Mouse (Mus musculus) hindbrain, postnatal 0 days (tissue): ENCODE data around the gene Mfsd9. TPM values are rescaled to one million over a fixed set of nuclear protein-coding genes. Genes with fewer than 3 reads are reported as not detected.

ENCODE experiments used
- ATAC-seq: fragments of 200-750 bp; cut with Nextera tagmentation; 2 replicates; pipeline ENCODE4 v1.8.0; 2017; ENCODE audit warnings: mild to moderate bottlenecking, moderate TSS enrichment, moderate library complexity
- DNase-seq: peaks from one replicate; pipeline ENCODE4 v3.0.0-alpha.2; 2015; ENCODE audit warnings: low spot score
- H3K27ac ChIP-seq: fragments of 300-500 bp; sonication (generic); 2 replicates; pipeline ENCODE4 v1.5.1; 2014; ENCODE audit warnings: mild to moderate bottlenecking
- H3K27me3 ChIP-seq: fragments of 300-500 bp; sonication (generic); 2 replicates; pipeline ENCODE4 v1.6.1; 2014; ENCODE audit warnings: low read length, mixed read lengths; ENCODE audit not compliant: insufficient read depth
- H3K36me3 ChIP-seq: fragments of 300-500 bp; sonication (generic); 2 replicates; pipeline ENCODE4 v1.6.1; 2014; ENCODE audit warnings: low read length, mixed read lengths; ENCODE audit not compliant: insufficient read depth
- H3K4me1 ChIP-seq: fragments of 300-500 bp; sonication (generic); 2 replicates; pipeline ENCODE4 v1.6.1; 2014; ENCODE audit warnings: antibody characterized with exemption, low read length, mixed read lengths; ENCODE audit not compliant: insufficient read depth
- H3K4me2 ChIP-seq: fragments of 300-500 bp; sonication (generic); 2 replicates; pipeline ENCODE4 v1.6.1; 2014; ENCODE audit warnings: low read depth, mild to moderate bottlenecking, low read length, moderate library complexity, mixed read lengths
- H3K4me3 ChIP-seq: fragments of 300-500 bp; sonication (generic); 2 replicates; pipeline ENCODE4 v1.5.1; 2014; ENCODE audit warnings: low read length
- H3K9ac ChIP-seq: fragments of 300-500 bp; sonication (generic); replicated peaks from 2 replicates; pipeline ENCODE4 v1.6.1; 2014; ENCODE audit warnings: mild to moderate bottlenecking, low read length, moderate library complexity, mixed read lengths
- H3K9me3 ChIP-seq: fragments of 300-500 bp; sonication (generic); 2 replicates; pipeline ENCODE4 v1.6.1; 2016; ENCODE audit warnings: low read length, mixed read lengths
- CTCF ChIP-seq: IDR thresholded peaks from 2 replicates; pipeline ENCODE4 v1.5.1; 2016; ENCODE audit warnings: antibody characterized with exemption, control low read depth, low read depth
- WGBS: fragments of 180-500 bp; shearing (Covaris S2); extraction: QIAGEN DNeasy Blood & Tissue Kit; methylation state at CpG from one replicate; pipeline ENCODE4 v1.1.7; 2014; 5-methylcytosine and 5-hydroxymethylcytosine counted together
- polyA plus RNA-seq: library from polyadenylated mRNA; unstranded; fragments of >200 nt; fragmentation: Nextera tagmentation; extraction: Ambion mirVana; gene quantifications from 2 replicates; pipeline ENCODE4 v1.2.1, GENCODE M21; 2015
- total RNA-seq: library from RNA; depleted of rRNA; stranded (reverse); fragments of >200 nt; gene quantifications from 2 replicates; pipeline ENCODE4 v1.2.3, GENCODE M21; 2014; rRNA removed

The Mfsd9 gene
- 10.7 and 12.9 TPM in 2 replicates for total RNA-seq
- 4.9 and 5.5 TPM in 2 replicates for polyA plus RNA-seq

DNA sequence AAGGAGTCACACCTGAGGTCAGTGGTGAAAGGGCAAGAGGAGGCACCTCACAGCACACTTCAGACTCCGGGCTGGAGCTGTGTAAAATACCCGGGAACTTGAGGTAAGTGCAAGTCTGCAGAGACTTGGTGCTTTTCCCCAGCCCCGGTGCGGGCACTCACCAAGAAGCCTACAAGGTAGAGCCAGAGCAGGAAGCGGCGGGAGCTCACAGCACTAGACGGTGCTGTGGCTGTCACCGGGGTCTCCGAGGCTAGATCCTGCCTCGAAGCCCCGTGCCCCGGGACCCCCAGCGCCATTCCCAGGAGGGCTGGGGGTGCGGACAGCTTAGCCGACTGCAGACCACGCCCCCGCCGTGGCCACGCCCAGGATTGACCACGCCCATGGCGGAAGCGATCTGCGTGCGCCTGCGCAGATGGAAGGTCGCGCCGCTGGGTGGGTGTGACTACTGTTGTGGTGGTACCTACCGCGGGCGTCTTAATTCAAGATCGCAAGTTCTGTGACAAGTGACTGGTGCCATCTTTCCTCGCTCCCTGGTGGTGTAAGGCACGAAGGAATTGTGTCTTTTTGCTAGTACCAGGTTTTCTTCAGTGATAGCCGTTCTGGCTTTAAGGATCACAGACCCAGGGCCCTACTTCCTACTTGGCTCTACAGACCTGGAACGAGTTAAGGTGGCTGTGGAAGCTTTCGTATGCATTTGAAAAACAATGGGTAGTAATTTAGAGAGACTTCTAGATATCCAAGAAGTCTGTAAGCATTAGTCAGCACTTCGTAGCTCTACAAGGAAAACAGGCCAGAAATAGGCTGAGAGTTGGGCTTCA is at the start of gene Mfsd9:
Mfsd9 (minus strand) TSS at position 364 of the 818 bp plus-strand sequence.
- DNase-seq (peak; percentile 94), ATAC-seq (peak; percentile 97)
- peak within 1 kb of the TSS; percentile 58 for H3K4me3 ChIP-seq
- no peak for TF ChIP-seq CTCF
- H3K9ac ChIP-seq, result peak within 1 kb of the TSS; percentile 43
- H3K9me3 ChIP-seq, result no peaks in the 10 kb centered on the region
- H3K27me3 ChIP-seq, result no peaks in the 10 kb centered on the region
- H3K4me1 ChIP-seq, result peaks cover 4% of the 10 kb centered on the region; the same call in 1 of the 2 replicates
- peak within 1 kb of the TSS; percentile 36; the same call in 1 of the 2 replicates for H3K27ac ChIP-seq
- H3K36me3 ChIP-seq, result no peaks in the 10 kb centered on the region
- 5% methylated on average over 38 of the region's 38 CpGs for WGBS
- peak within 1 kb of the TSS; percentile 68 for H3K4me2 ChIP-seq

- no peak for TF ChIP-seq CTCF
- H3K27me3 ChIP-seq, result no peaks in the 10 kb centered on the region
- DNase-seq, result no peak
- no peak overlapping the region for H3K27ac ChIP-seq
- H3K36me3 ChIP-seq, result no peaks in the 10 kb centered on the region
- H3K4me1 ChIP-seq, result no peaks in the 10 kb centered on the region
- no peak overlapping the region for H3K9ac ChIP-seq
- H3K4me2 ChIP-seq, result no peak overlapping the region
- 90% methylated on average over 4 of the region's 4 CpGs for WGBS
- no peak overlapping the region for H3K4me3 ChIP-seq
- ATAC-seq, result no peak
- no peaks in the 10 kb centered on the region for H3K9me3 ChIP-seq
Observed at GRCm38 (mm10) chr1:40835468-40835867, 45.0 kb upstream of the Mfsd9 start.

DNA sequence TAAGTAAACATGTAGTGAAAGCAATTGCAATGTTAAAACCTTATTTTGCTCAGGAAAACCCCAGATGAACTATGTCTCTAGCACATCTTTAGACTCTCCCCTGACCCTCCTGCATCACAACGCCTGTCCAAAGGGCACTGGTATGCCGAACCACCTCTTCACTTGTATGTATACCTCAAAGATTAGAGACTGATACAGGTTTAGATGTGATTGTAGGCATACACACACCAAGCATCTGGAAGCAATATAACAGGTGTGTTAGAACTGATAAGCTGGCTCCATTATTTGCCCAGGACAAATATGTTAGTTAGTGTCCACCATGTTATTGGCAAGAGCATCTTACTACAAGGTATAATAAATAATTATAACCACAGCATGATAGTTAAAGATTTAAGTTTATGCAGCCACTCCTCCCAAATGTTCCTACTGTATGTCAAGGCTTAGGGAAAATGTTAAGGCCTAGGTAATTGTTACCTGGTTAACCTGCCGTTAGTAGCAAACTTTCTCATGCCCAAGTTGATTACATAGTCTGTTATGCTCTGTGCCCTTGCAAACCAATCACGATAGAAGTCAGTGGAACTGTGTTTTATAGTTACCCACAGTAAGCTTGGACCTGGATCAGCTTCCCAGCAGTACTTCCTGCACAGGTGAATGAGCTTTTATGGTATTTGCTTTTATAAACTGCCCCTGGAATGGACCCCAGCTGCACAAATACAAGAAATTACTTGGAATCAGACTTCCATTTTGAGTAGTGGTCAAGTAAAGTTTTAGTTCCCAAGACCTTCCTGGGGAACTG is 40.4 kb upstream of the Mfsd9 start:
- no peak for TF ChIP-seq CTCF
- WGBS, result 89% methylated on average over 4 of the region's 4 CpGs
- no peaks in the 10 kb centered on the region for H3K36me3 ChIP-seq

GRCm38 (mm10) chr1:40829213-40829914 is 38.9 kb upstream of the Mfsd9 start:
- H3K4me1 ChIP-seq, result no peaks in the 10 kb centered on the region
- WGBS, result 66% methylated on average over 10 of the region's 10 CpGs
- no peak overlapping the region for H3K4me3 ChIP-seq
- no peaks in the 10 kb centered on the region for H3K27me3 ChIP-seq
- no peak for TF ChIP-seq CTCF
- no peak overlapping the region for H3K9ac ChIP-seq
- DNase-seq, result no peak
- no peak overlapping the region for H3K4me2 ChIP-seq
- no peaks in the 10 kb centered on the region for H3K9me3 ChIP-seq
- ATAC-seq, result no peak
- H3K36me3 ChIP-seq, result no peaks in the 10 kb centered on the region
- H3K27ac ChIP-seq, result no peak overlapping the region

More for the DNA sequence above, 40.4 kb upstream of the Mfsd9 start:
- DNase-seq (no peak), ATAC-seq (no peak)
- H3K4me1 ChIP-seq, result no peaks in the 10 kb centered on the region
- H3K4me3 ChIP-seq, result no peak overlapping the region
- H3K27ac ChIP-seq, result no peak overlapping the region
- no peaks in the 10 kb centered on the region for H3K9me3 ChIP-seq
- H3K4me2 ChIP-seq, result no peak overlapping the region
- no peaks in the 10 kb centered on the region for H3K27me3 ChIP-seq
- no peak overlapping the region for H3K9ac ChIP-seq

- ATAC-seq (no peak), DNase-seq (no peak)
- H3K4me3 ChIP-seq, result no peak overlapping the region
- TF ChIP-seq CTCF, result no peak
- 73% methylated on average over 7 of the region's 7 CpGs for WGBS
- no peaks in the 10 kb centered on the region; the same call in 1 of the 2 replicates for H3K4me1 ChIP-seq
- no peak overlapping the region for H3K27ac ChIP-seq
- H3K27me3 ChIP-seq, result no peaks in the 10 kb centered on the region
- no peak overlapping the region for H3K9ac ChIP-seq
- no peaks in the 10 kb centered on the region for H3K36me3 ChIP-seq
- H3K4me2 ChIP-seq, result no peak overlapping the region
- H3K9me3 ChIP-seq, result no peaks in the 10 kb centered on the region
Observed at GRCm38 (mm10) chr1:40825826-40826225, 35.3 kb upstream of the Mfsd9 start.

DNA sequence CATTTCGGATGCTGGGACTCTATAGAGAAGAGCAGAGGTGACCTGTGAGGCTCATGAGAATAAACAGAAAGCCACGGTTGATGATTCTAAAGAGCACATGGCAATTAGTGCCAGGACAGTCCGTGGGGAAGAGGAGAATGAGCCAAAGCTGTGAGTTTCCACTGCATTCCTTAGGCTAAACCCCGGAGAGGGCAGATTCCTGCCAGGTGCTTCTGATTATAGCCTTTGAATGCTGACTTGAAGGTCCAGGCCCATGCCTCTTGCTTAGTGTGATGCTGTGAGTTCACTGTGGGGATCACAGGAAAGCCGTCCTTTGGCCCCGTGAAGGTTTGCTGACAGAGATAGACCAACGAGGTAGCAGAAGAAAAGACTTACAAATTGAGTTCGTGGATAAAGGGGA is 34.4 kb upstream of the Mfsd9 start:
- H3K27me3 ChIP-seq, result no peaks in the 10 kb centered on the region
- no peak overlapping the region for H3K27ac ChIP-seq
- ATAC-seq, result no peak
- H3K9me3 ChIP-seq, result no peaks in the 10 kb centered on the region
- H3K4me3 ChIP-seq, result no peak overlapping the region
- WGBS, result 54% methylated on average over 8 of the region's 8 CpGs
- no peaks in the 10 kb centered on the region for H3K36me3 ChIP-seq
- H3K4me2 ChIP-seq, result no peak overlapping the region
- no peaks in the 10 kb centered on the region; the same call in 1 of the 2 replicates for H3K4me1 ChIP-seq
- no peak for DNase-seq
- H3K9ac ChIP-seq, result no peak overlapping the region
- no peak for TF ChIP-seq CTCF
